Mouse (Mus musculus) urinary bladder, postnatal 10 days (tissue): ENCODE results near the gene Patj.

Experiments used
- DNase-seq: peaks from one replicate; pipeline ENCODE4 v3.0.0; 2022; ENCODE audit warnings: low spot score

The Patj gene

GRCm38 (mm10) chr4:98509939-98510338 lies 114.4 kb downstream of the Patj start:
- no peak for DNase-seq

DNA sequence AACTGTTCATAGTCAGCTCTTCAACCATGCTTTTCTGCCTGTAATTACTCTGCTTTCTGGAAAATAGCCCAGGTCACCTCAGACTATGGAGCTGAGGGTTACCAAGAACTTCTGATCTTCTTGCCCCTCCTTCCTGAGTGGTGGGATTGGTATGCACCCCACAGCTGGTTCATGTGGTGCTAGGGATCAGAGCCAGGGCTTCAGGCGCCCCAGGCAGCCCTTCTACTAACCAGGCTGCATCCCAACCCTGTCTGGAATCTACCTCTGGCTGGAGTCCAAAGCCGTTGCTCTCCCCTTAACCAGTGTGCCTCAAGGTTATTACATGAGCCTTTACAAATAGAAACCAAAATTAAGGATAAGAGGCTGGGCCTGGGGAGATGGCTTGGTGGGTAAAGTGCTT lies 115.7 kb downstream of the Patj start:
- DNase-seq: no peak

- no peak for DNase-seq
Measured at GRCm38 (mm10) chr4:98511964-98512743, 116.6 kb downstream of the Patj start.

- no peak for DNase-seq
Measured at GRCm38 (mm10) chr4:98520492-98520891, 124.9 kb downstream of the Patj start.

- no peak for DNase-seq
Measured at GRCm38 (mm10) chr4:98524525-98524924, 128.9 kb downstream of the Patj start.

DNA sequence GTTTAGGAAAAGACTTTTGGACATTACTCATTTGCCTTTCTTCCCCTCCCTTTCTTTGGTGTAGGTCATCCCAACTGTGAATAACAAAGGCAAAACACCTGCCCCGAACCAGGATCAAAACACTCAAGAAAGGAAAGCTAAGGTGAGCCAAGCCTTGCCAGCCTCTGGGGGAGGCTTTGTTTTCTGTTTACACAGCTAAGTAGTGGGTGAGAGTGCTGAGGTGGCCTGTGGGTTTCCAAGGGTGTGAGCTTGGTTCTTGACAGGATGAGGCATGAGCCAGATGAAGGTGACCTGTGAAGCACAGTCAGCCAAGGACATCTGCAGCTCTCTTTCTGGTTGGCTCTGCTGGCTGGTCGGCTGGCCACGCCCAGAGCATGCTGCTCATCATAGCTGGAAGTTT lies 139.9 kb downstream of the Patj start:
- DNase-seq: no peak

DNA sequence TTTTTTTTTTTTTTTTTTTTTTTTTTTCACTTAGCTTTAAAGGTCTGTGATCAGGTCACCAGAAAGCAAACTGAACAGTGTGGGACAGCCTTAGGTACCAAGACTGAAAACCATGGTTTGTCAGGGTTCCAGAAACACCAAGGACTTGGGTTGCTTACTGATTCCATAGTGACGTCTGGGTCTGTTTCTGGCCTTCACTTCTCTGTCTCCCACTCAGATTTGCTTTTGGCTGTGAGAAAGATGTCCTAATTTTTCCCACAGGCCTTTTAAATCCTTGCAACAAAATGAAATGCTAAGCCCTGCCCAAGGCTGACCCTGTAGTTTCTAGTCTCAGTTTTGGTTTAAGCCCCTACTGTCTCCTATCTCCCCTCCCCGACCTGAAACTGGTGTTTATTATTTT lies 146.0 kb downstream of the Patj start:
- no peak for DNase-seq

GRCm38 (mm10) chr4:98543001-98543400 lies 147.4 kb downstream of the Patj start:
- DNase-seq: no peak

- DNase-seq: no peak
Measured at GRCm38 (mm10) chr4:98545376-98545775, 149.8 kb downstream of the Patj start.

- DNase-seq: no peak
Measured at GRCm38 (mm10) chr4:98546456-98547176, 151.0 kb downstream of the Patj start.

DNA sequence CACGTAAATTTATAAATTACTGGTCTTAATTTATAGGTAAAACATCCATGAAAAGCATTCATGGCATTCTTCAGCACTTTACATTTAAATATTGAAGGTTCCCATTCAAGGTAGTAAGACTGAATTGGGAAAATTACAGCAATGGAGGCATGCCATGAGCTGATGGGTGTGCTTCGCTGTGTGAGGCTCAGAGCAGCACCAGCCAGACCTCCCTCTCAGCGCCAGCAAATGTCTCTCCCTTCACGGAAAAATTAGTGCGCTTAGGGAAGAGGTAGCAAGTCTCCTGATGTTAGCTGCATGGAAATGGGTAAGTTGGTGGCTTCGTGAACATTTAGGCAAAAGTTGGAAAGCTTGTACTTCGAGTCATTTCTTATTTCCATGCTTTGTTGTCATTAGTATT lies 153.9 kb downstream of the Patj start:
- DNase-seq: no peak

- no peak for DNase-seq
Measured at GRCm38 (mm10) chr4:98550116-98550515, 154.5 kb downstream of the Patj start.

GRCm38 (mm10) chr4:98555666-98556065 lies 160.1 kb downstream of the Patj start:
- DNase-seq: no peak

DNA sequence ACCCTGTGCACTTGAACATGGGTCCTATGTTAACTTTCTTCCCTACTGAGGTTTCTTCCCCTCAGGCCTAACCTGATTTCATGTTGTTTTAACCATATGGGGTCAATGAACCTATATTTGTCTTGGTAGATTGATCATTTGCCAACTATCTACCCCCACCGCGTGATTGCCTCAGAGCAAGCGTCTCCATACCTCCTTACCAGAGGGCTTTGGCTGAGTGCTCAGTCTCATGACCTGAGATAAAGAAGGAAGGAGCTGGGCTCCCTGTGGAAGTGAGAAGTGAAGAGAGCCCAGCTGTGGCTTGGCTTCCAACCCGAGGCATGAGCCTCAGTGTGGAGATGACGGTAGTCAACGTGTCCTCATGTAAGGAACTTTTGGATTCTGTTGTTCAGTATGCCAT lies 160.9 kb downstream of the Patj start:
- DNase-seq: no peak

- DNase-seq: no peak
Measured at GRCm38 (mm10) chr4:98557192-98557591, 161.6 kb downstream of the Patj start.

GRCm38 (mm10) chr4:98560196-98560830 lies 164.7 kb downstream of the Patj start:
- DNase-seq: no peak

GRCm38 (mm10) chr4:98563082-98563481 lies 167.5 kb downstream of the Patj start:
- no peak for DNase-seq

- DNase-seq: no peak
Measured at GRCm38 (mm10) chr4:98563506-98564195, 168.1 kb downstream of the Patj start.

DNA sequence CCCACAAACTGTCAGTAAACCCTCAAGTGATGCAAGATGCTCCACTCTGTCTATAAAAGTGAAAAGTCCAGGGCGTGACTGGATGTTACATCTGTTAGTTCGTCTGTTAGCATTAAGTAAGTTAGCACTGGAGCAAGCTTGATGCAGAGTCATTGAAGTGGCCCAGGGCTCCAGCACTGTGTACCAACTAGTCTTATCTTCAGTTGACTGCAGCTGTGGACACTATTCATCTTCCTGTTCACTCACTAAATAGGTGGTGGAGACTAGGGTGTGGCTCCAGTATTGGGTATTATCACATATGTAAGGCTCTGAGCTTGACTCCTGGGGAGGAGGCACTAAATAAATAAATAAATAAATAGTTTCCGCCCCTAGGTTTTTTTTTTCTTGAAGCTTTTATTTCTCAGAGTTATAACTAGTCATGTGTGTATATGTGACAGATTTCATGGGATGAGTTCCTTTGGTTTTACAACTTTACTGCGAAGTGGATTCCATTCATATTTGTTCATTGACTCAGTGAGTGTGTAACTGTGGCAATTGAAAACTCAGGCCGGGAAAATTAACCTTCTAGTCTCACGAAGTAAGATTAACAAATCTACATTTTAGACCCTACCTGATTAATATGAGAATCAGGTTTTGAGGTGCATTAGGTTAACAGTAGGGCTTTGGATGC lies 168.7 kb downstream of the Patj start:
- DNase-seq: no peak

DNA sequence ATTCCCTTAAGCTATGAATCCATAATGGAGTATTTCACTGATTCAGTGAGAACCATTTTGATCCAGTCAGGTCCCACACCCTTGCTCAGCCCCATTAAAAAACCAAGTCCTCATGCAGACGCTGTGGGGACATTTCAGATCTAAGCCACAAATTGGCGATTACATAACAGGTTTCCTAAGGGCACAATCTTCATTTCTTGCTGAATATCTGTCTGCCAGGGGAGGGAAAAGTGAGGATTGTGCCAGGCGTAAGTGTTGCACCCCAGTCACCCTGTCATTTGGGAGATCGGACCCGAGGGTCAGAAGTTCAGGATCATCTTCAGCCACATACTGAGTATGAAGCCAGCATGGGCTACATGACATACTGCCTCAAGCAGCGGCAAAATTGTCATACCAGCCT lies 171.2 kb downstream of the Patj start:
- no peak for DNase-seq

DNA sequence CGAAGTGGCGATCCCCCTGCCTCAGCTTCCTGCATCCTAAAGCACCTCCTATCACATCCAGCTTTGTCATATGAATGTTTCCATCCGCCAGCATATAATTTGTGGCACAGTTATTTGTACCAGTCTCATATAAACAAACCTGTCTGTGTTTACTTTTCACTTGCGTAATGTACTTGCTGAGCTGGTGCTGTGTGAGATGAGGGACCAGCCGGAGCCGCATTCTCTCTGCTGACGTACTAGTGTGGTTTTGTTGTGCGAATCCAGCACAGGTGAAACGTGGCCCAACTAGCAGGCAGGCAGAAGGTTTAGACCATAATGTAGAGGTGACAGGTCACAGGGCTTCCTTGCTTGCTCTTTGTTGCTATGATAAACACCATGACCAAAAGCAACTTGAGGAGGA lies 171.9 kb downstream of the Patj start:
- no peak for DNase-seq

DNA sequence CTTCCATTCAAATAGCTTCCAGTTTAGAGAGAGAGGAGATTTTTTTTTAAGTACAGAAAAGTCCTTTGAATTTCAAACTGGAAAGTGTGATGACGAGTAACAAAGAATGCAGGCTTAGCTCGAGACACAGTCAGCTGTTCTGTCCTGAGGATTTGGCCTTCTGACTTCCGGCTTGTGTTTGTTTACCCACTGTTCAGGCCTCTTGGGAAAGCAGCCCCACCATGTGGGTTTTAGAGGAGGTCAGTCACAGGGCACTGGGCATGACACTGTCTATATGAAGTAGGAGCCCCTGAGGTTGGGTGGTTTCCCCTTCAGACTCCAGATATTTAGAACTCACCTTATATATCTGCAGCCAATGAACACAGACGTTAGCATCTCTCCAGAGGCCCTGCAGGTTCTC lies 174.3 kb downstream of the Patj start:
- DNase-seq: no peak
